Mouse (Mus musculus) frontal cortex, adult 2 months (tissue): ENCODE data around the gene Col4a3. TPM values are rescaled to one million over a fixed set of nuclear protein-coding genes. Genes with fewer than 3 reads are reported as not detected.

Experiments used
- DNase-seq, 2 experiments: peaks; one replicate each; pipeline ENCODE4 v3.0.0; 2022; ENCODE audit warnings: low spot score in 1 of 2; ENCODE audit errors: extremely low spot score in 1 of 2
- polyA plus RNA-seq: library from polyadenylated mRNA; depleted of rRNA; stranded (reverse); fragments of >200 nt; gene quantifications from 2 replicates; pipeline ENCODE4 v1.2.3, GENCODE M21; 2012; rRNA removed

Gene Col4a3
- polyA plus RNA-seq, 1 experiment = 0.28 TPM

DNA sequence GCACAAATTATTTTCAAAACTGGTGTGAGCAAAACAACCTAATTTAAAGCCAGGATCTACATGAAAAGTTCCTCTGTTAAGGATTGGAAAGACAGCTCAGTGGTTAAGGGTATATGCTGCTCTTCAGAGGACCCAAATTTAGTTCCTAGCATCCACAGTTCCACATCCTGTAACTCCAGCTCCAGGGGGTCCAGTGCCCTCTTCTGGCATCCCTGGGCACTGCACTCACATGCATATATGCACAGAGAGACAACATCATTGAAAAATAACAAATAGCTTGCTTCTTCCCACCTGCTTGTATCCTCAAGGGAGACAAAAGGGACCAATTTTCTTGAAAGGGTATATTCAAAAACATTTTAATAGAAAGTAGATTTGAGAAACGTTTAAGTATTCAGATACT is 175.6 kb downstream of the Col4a3 start:
- DNase-seq = no peak

DNA sequence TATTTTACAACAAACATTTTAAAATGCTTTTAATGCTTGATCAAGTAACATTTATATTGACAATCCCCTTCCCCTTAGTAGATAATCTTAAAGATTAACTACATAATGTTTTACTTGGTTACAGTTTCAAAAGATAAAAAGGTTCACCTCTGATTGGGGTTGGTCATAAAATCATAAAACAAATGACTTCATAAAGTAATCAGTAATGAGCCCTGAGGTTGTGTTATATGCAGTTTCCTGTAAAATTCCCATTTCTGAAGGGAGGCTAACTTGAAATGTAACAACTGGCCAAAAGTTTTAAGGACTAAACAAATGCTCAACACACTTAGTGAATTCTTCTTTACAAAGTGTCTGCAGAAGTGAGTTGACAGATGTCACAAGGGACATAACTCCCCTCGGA is 179.5 kb downstream of the Col4a3 start:
- no peak for DNase-seq

DNA sequence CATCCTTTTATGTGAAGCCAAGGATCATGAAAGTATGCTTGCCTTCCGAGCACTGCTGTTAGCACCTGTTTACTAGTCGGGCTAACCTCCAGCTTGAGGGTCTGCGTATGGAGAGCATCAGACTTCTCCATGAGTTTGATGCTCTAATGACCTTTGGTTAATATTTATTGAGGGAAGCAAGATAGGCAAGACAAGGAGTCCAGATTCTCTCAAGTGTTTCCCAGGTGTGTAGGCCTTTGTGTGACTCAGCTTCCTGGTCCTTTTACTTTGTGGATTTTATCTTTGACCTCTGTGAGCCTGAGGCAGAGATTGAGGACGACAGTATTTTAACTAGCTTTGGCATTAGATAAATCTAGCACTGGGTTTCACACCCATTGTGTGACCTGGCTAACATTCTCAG is 179.9 kb downstream of the Col4a3 start:
- DNase-seq = no peak

DNA sequence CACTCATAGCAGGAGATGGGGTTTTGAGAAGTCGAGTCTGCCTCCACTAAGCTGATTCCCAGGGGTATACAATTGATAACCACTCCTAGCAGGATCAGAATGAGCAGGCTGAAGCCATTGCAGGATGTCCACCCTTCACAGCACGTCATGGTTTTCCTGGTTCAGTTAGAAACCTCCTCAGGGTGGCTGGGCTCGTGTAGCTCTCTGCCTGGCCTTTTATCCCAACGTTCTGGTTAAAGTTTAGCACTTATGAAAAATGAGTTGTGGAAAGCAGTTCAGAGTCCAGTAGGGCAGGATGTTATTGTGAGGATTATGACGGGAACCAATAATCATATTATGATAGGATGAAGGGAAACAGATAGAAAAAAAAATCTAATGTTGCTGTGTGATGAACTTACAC is 181.5 kb downstream of the Col4a3 start, which contains the start of gene Tm4sf20:
TSS of gene Tm4sf20 (minus strand) at position 193 of the 400 bp plus-strand sequence.
- no peak for DNase-seq

DNA sequence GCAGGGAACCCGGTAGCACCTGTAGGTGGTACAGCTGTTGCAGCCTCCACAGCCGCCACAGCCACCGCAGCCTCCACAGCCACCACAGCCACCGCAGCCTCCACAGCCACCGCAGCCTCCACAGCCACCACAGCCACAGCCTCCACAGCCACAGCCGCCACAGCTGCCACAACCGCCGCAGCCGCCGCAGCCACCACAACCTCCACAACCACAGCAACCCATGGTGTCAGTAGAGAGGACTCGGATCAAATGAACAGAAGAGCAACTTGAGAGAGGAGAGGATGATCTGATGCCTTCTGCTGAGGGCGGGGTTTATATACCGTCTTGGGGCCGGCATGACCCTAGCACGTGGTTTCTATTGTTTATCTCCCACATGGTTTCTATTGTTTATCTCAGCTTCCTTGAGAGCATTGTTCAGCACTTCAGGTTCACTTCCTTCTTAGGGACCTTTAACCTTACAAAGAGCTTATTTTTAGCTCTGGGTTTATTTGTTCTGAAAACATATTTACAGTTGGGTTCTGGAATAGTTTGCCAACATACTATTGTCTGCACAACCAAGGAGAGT is 184.4 kb downstream of the Col4a3 start, which contains the start of gene Gm47791:
TSS of gene Gm47791 (minus strand) at position 222 of the 565 bp plus-strand sequence.
- DNase-seq = no peak

Other genes with a start within 250 kb of the Col4a3 start
- 0.27 and 0.34 TPM in 2 replicates for gene Col4a4, start 72 bp upstream of the Col4a3 start, polyA plus RNA-seq
- 309 and 333 TPM in 2 replicates for gene Mff, start 138.0 kb downstream of the Col4a3 start, polyA plus RNA-seq
- gene Tm4sf20, start 181.5 kb downstream of the Col4a3 start, polyA plus RNA-seq = not detected in 2 replicates
- not detected in 2 replicates for gene Gm47791, start 184.3 kb downstream of the Col4a3 start, polyA plus RNA-seq